Mouse (Mus musculus) B cell, adult 2 months (primary cell): ENCODE results near the gene 4933412E24Rik.

Experiments used
- DNase-seq, 2 experiments: peaks; one replicate each; pipeline ENCODE4 v3.0.0; 2022

The 4933412E24Rik gene

DNA sequence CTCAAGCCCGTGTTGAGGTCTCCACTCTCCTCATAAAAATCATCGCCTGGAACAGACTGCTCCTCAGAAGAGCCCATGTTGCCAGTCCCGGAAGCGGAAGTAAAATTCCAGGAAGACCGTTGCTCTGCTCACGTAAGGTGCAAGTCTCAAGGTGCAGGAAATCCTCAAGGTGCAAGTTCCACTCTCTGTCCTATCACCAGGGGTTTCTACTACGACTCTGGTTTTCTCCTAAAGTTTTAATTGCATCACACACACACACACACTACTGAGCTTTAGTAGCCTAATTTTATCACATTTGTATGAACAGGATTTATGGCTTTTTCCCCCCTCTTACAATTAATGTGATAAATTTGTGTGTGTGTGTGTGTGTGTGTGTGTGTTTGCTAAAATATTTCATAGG is at the start of gene 4933412E24Rik:
Gene 4933412E24Rik, minus strand, starts transcription at position 101 of the 400 bp plus-strand sequence.
- DNase-seq: no peak

DNA sequence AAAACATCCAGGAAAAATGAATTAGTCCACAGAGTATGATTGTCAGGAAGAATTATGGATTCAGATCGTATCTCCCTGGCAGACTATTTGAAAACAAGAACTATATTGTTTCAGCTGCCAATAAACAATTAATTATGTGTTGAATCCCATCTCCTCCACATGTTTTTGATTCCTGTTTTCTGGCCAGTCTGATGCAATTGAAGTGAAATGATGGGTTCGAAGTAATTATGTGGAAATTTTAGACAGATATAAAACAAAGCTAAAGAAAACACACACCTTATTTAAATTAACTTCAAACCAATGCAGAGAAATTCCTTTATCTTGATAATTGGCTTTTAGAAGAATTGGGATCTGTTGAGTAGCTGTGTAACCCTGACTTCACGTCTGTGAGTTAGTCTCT is 14.3 kb upstream of the 4933412E24Rik start:
- no peak for DNase-seq

DNA sequence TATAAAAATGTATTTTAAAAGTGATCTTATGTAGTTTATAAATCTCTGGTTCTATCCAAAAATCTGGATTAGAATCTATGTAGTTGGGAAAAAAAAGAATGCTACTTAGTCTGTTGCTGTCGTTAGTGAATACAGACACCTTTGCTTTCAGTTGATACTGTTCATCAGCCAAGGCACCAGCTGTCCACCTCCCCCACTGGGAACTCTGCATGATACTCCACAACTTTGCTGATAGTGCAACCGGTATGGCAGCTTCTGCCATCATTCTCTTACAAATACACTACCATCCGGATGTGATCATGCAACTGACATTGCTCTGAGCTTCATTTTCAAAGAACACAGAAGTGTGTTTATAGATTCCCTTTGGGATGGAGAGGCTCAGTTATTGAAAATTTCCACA is 4.8 kb upstream of the 4933412E24Rik start:
- DNase-seq: no peak

DNA sequence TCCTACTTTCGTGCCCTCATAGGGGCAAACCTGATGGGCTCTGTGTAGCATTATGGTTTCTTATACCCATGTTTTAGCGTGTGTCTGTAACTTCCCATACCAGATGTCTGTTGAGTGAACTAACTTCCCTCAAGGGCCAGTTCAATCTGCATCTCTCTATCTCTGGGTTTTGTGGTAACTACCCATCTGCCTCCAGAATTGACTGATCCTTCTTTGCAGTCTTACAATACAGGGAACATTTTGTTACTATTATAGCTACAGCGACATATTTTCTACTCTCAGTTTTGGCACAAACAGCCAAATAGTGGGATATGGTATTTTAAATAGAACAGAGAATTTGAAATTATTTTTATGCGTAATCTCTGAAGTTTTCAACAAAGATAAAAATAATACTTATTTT is 6.2 kb downstream of the 4933412E24Rik start:
- DNase-seq: no peak

DNA sequence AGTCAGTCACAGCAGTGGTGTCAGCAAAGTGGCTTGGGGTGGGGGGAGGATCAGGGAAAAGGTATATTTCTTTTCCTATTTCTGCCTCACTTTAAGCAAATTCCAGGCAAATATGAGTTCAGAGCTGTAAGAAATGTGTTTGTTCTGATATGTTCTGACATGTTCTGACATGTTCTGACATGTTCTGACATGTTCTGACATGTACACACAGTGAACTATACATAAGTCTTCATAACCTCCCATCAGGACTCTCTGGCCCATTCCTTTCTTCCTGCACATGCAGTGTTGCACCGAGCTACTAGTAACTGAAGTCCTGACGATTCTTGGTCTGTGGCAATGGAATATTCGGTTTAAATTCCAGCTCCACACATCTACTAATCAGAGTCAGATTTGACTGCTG is 6.8 kb downstream of the 4933412E24Rik start:
- DNase-seq: no peak

DNA sequence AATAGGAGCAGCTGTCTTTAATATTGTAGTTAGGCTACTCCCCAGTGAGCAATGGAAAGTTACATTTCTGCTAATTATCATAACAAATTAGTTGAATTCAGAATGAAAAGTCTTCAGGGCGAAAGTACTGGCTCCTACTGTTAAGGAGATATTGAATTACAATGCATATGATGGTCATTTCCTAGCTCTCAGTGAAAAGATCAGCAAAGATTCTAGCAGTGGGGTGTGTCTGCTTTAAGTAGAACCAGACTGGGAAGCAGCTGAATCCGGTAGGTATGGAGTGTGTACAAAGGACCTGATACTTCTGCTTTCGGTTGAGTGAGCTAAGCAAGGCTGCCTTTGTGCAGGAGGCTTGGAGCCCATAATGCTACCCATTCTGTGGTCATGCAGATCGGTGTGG is 32.6 kb downstream of the 4933412E24Rik start:
- DNase-seq: no peak

DNA sequence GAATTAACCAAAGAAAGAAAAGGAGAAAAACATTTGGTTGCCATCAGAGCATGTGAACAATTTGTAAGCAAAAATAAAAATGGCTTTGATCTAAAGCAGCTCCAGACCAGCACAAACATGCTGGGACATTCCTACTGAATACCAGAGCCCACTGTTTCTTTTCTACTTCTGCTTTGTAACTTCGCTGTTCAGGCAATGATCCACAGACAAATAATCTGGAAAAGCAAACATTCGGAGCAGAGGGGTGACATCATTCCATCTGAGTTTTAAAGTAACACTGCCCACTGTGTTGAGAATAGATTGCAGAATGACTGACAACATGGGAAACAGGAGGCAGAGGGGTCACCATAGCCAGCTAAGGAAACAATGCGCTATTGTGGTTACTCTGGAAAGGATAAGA is 41.1 kb downstream of the 4933412E24Rik start:
- DNase-seq: no peak

DNA sequence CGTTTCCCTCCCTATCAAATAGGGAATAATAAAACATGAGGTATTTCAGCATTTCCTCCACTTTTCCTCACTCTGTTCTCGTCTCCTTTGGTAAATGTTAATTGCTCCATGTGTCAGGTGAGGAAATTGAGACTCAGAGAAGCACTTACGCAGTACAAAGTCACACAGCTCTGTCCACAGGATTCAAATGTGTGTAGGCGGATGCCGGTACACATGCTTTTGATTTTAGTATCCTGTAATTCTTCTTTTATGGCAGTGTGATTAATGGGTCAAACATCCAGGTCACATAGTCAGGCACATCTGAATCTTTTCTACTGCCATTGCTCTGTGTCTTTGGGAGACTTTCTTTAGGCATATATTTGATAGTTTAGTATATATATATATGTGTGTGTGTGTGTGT is 41.8 kb downstream of the 4933412E24Rik start:
- no peak for DNase-seq

DNA sequence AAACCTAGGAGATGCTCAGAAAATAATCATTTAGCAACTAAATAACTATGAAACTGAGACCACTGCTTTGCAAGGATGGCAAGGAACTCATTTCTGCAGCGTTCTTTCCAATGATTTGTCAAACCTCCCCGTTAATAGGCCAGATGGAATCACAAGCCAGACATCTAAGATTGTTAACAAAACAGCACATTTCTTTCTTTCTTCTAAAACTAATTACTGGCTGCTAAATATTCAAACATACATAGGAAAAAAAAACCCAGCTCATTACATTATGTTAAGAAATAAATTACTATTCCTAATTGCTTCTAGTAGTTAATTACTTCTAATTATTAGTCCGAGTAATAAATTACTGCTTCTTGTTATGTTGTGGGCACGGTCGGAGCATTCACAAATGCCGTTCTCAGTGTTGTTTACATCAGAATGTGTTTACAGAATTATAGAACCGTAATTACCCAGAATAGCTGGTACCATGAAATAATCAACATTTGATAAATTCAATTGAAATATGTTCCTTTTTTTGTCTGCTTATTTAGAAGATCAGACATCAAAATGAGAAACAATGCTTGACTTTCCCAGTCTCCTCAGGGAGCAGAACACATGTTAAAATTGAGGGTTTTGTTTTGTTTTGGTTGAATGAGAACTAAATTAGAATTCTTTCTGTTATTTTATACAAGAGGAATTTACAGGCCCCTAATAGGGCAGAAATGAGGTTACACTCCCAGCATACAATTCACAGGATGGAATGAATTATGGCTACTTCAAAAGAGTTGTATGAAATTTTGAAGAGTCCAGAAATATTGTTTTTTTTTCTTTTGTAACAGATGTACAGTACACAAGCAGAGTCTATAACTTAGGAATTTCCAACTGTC is 42.5 kb downstream of the 4933412E24Rik start:
- no peak for DNase-seq
